Mouse (Mus musculus) heart, adult 2 months (tissue): ENCODE data around the gene Pam. TPM values are rescaled to one million over a fixed set of nuclear protein-coding genes. Genes with fewer than 3 reads are reported as not detected.

Experiments
- DNase-seq, 2 experiments: peaks; one replicate each; pipeline ENCODE4 v3.0.0; 2021
- H3K27ac ChIP-seq: fragments of 200-600 bp; 2 replicates; pipeline ENCODE4 v1.8.1; 2022
- H3K27me3 ChIP-seq: fragments of 200-500 bp; 2 replicates; pipeline ENCODE4 v1.6.1; 2012; ENCODE audit warnings: mild to moderate bottlenecking, low read length, inconsistent platforms, mixed read lengths; ENCODE audit not compliant: control insufficient read depth, insufficient read depth
- H3K36me3 ChIP-seq: fragments of 200-500 bp; 2 replicates; pipeline ENCODE4 v1.6.1; 2012; ENCODE audit warnings: low read length, inconsistent platforms; ENCODE audit not compliant: control insufficient read depth, insufficient read depth
- H3K4me1 ChIP-seq: fragments of 200-500 bp; 2 replicates; pipeline ENCODE4 v1.6.1; 2011; ENCODE audit warnings: low read length; ENCODE audit not compliant: control insufficient read depth, insufficient read depth
- H3K4me3 ChIP-seq: fragments of 200-600 bp; 2 replicates; pipeline ENCODE4 v1.8.1; 2022
- H3K79me2 ChIP-seq: fragments of 200-500 bp; replicated peaks from 2 replicates; pipeline ENCODE4 v1.6.1; 2012; ENCODE audit warnings: mild to moderate bottlenecking, inconsistent platforms, low read length, moderate library complexity, mixed read lengths; ENCODE audit not compliant: control insufficient read depth, insufficient read depth
- H3K9ac ChIP-seq: fragments of 200-500 bp; 2 replicates; pipeline ENCODE4 v1.6.1; 2012; ENCODE audit warnings: low read depth, mild to moderate bottlenecking, control low read depth, inconsistent platforms, low read length, mixed read lengths
- CTCF ChIP-seq: fragments of 200-600 bp; IDR thresholded peaks from 2 replicates; pipeline ENCODE4 v1.8.1; 2022; ENCODE audit warnings: antibody characterized with exemption, mild to moderate bottlenecking, moderate library complexity
- EP300 ChIP-seq: fragments of 200-500 bp; IDR thresholded peaks from 2 replicates; pipeline ENCODE4 v1.6.1; 2011; ENCODE audit warnings: low read depth, low read length, control low read depth; ENCODE audit not compliant: insufficient read depth
- POLR2A ChIP-seq: fragments of 200-500 bp; IDR thresholded peaks from 2 replicates; pipeline ENCODE4 v1.6.1; 2011; ENCODE audit warnings: mild to moderate bottlenecking, low read depth, low read length, control low read depth; ENCODE audit not compliant: insufficient read depth
- WGBS: fragments of 180-500 bp; shearing (Covaris S2); methylation state at CpG from one replicate; pipeline ENCODE4 v1.1.7; 2018; 5-methylcytosine and 5-hydroxymethylcytosine counted together
- intact Hi-C: fragments of 180-260 bp; cut with DNase I; formaldehyde crosslinking; loops from one replicate; pipeline ENCODE4 v1.15.1; 2025
- polyA plus RNA-seq: library from polyadenylated mRNA; depleted of rRNA; stranded (reverse); fragments of >200 nt; gene quantifications from 2 replicates; pipeline ENCODE4 v1.2.3, GENCODE M21; 2012
- total RNA-seq, 2 experiments: library from RNA; stranded (reverse); gene quantifications; 2 replicates each; pipeline ENCODE4 v1.2.3; 2021

Pam gene
- total and polyA plus RNA-seq, 3 experiments: 313 to 641 (median 593) TPM

DNA sequence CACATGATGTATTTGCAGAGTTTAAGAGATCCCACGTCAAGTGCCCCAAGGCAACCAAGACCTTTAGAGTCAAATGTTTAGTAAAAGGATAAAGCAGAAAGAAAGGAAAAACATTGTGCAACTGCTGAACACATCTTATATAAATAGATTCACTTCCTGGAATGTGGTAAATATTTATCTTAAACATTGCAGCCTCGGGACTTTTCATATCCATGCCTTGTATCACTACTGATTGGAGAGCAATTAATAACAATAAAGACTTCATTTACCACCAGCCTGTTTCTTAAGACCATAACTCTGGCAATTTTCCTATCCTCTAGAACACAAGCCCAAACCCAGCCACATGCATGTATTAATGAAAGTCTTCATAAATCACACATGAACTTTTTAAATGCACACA, 33.4 kb downstream of the Pam start:
- Histone ChIP-seq H3K4me3 (no peak overlapping the region), H3K79me2 (no peaks in the 10 kb centered on the region; the same call in 1 of the 2 replicates), H3K4me1 (peaks cover 2% of the 10 kb centered on the region; the same call in 1 of the 2 replicates), H3K36me3 (peaks cover 3% of the 10 kb centered on the region), H3K27me3 (no peaks in the 10 kb centered on the region), H3K27ac (no peak overlapping the region), H3K9ac (no peak overlapping the region)
- WGBS: 47% methylated on average over 2 of the region's 2 CpGs
- intact Hi-C loops: no loop called here
- TF ChIP-seq EP300: no peak
- TF ChIP-seq POLR2A: no peak
- no peak for TF ChIP-seq CTCF
- no peak for DNase-seq

DNA sequence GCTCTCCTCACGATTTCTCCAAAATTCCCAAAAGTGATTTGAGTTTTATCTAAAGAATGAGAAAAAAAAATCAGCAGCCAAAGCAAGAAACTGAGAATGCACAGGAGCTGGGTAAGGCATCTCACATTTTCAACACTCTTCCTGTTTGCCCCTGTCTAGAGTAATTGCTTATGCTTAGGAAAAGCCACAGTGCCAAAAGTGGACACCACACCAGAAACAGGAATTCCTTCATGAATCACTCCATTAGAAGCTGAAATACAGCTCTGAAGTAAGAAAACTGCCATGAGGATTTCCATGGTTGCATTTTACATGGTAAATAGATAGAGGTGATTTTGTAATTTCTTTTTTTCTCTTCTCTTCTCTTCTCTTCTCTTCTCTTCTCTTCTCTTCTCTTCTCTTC, 36.0 kb downstream of the Pam start:
- Histone ChIP-seq H3K79me2 (no peaks in the 10 kb centered on the region; the same call in 1 of the 2 replicates), H3K4me1 (peaks cover 2% of the 10 kb centered on the region; the same call in 1 of the 2 replicates), H3K9ac (no peak overlapping the region), H3K36me3 (peaks cover 3% of the 10 kb centered on the region), H3K4me3 (no peak overlapping the region), H3K27ac (no peak overlapping the region), H3K27me3 (no peaks in the 10 kb centered on the region)
- no peak for TF ChIP-seq POLR2A
- no peak for TF ChIP-seq EP300
- TF ChIP-seq CTCF: no peak
- 26% methylated on average over 1 of the region's 1 CpGs for WGBS
- no peak for DNase-seq
- intact Hi-C loops: no loop called here

DNA sequence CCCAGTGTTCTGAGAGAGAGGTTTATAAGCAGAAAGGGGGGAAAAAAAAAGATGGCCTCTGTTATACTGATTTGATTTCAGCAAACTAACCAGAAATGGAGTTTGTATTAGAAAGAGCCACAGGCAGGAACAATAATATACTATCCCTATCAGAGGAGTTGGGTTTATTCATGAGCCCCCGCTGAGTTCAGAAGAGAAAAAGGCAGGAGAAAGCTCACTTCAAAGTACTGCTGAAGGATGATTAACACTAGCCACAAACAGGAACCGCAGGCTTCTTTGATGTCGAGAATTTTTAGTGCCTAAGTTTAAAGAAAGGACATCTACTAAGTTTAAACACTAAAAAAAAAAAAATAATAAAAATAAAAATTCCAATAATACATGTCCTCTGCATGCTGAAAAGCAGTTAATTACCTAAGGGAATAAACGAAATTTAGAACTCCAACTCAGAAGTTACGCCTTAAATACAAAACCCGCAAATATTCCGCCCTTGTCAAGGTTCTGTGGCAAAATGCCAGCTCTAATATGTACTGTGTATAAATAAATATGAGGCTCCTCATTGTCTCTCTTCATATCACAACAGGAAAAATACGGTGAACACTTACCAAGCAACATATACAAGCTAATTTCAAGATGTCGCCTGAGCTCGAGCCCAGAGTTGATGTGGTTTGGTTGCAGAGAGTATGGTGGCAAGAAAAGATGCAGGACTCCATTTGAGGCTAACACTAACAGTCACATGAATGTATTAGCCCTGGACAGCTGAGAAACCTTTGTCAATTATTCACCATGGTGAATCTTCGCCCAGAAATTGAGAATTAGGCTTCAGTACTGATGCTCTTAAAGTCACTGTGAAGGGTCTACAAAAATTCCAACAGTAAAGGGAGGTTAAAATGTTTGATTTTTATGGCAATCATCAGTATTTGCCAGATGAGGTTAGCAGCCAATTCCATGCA, 38.2 kb downstream of the Pam start:
- no peaks in the 10 kb centered on the region for H3K79me2 ChIP-seq
- no peak for TF ChIP-seq EP300
- no peak for TF ChIP-seq POLR2A
- no peak for TF ChIP-seq CTCF
- peaks cover 2% of the 10 kb centered on the region; the same call in 1 of the 2 replicates for H3K4me1 ChIP-seq
- peaks cover 3% of the 10 kb centered on the region for H3K36me3 ChIP-seq
- no peak overlapping the region for H3K27ac ChIP-seq
- H3K27me3 ChIP-seq: no peaks in the 10 kb centered on the region
- H3K9ac ChIP-seq: no peak overlapping the region
- H3K4me3 ChIP-seq: no peak overlapping the region
- intact Hi-C loops: no loop called here
- 78% methylated on average over 11 of the region's 11 CpGs for WGBS
- DNase-seq: no peak

DNA sequence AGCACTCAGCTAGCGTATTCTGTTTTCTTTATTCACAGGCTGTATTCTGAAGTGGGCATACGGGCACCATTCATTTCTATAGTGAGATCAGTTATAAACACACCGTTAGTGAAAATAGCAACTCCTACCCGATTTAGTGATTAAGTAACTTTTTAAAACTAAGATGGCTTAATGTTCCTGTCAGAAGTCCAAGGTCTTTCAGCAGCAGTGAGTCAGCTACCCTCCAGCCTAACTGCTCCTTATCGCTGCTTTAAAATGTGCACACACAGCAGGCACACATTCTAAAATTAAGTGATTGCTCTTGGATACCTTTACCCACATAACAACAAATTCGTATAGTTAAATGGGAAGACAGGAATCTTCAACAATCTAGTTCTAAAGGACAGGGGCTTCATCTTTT, 39.2 kb downstream of the Pam start:
- 59% methylated on average over 6 of the region's 6 CpGs for WGBS
- H3K27ac ChIP-seq: no peak overlapping the region
- H3K79me2 ChIP-seq: no peaks in the 10 kb centered on the region
- intact Hi-C loops: no loop called here
- no peak for DNase-seq
- no peaks in the 10 kb centered on the region for H3K27me3 ChIP-seq
- TF ChIP-seq POLR2A (no peak), CTCF (no peak), EP300 (no peak)
- peaks cover 2% of the 10 kb centered on the region; the same call in 1 of the 2 replicates for H3K4me1 ChIP-seq
- peaks cover 3% of the 10 kb centered on the region for H3K36me3 ChIP-seq
- no peak overlapping the region for H3K9ac ChIP-seq
- no peak overlapping the region for H3K4me3 ChIP-seq

DNA sequence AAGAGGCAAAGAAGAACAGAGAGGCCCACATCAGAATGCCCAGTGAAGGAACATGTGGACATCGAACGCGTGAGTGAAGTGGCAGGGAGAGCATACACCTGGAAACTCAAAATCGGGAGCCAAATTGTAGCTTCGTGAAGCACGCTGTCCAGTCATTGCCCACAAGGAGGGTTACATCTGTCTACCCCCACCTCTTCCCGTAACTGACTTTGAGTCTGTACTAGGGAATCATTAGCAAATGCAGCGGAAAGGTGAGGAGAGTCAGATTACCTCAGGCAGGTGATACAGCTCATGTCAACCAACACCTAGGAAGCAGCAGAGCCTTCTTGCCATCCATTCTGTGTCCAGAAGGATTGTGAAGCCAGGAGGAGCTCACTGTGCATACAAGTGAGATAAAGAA, 39.9 kb downstream of the Pam start:
- no peak overlapping the region for H3K9ac ChIP-seq
- peaks cover 3% of the 10 kb centered on the region for H3K36me3 ChIP-seq
- intact Hi-C loops: no loop called here
- TF ChIP-seq CTCF (no peak), POLR2A (no peak), EP300 (no peak)
- H3K4me3 ChIP-seq: no peak overlapping the region
- no peaks in the 10 kb centered on the region for H3K79me2 ChIP-seq
- H3K27ac ChIP-seq: no peak overlapping the region
- no peaks in the 10 kb centered on the region for H3K27me3 ChIP-seq
- DNase-seq: no peak
- H3K4me1 ChIP-seq: peaks cover 2% of the 10 kb centered on the region; the same call in 1 of the 2 replicates
- WGBS: 96% methylated on average over 8 of the region's 8 CpGs

DNA sequence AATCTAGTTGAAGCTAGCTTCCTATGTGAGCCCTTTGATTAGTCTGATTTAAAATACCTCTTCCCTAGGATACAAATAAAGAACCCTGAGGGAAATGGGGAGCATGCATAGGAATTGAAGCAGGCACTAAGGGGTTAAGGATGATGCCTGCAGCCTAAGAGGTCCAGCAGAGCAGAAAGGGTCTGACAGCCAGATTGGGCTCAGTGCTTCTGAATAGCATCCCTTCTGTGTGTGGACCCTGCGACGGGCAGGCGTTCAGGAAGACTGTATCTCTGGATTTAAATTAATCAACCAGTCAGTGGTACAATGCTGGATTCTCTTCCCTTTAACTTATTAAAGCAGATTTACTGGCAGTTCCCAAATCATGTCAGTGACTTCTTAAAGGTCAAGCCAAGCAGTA, 41.5 kb downstream of the Pam start:
- 90% methylated on average over 3 of the region's 3 CpGs for WGBS

More for the DNA sequence above, 41.5 kb downstream of the Pam start:
- Histone ChIP-seq H3K4me3 (no peak overlapping the region), H3K4me1 (no peaks in the 10 kb centered on the region), H3K9ac (no peak overlapping the region), H3K27ac (no peak overlapping the region), H3K36me3 (no peaks in the 10 kb centered on the region), H3K79me2 (no peaks in the 10 kb centered on the region), H3K27me3 (no peaks in the 10 kb centered on the region)
- TF ChIP-seq CTCF: no peak
- TF ChIP-seq EP300: no peak
- TF ChIP-seq POLR2A: no peak
- DNase-seq: no peak
- intact Hi-C loops: no loop called here
